Mouse (Mus musculus) naive thymus-derived CD4-positive, alpha-beta T cell, adult 5 months (primary cell): ENCODE results near the gene Lrrc42. TPM values are rescaled to one million over a fixed set of nuclear protein-coding genes. Genes with fewer than 3 reads are reported as not detected.

Experiments used
- polyA plus RNA-seq: library from polyadenylated mRNA; unstranded; fragments of 100-300 nt; shearing (Covaris generic); gene quantifications from one replicate; pipeline ENCODE4 v1.2.1, GENCODE M21; 2017

Gene Lrrc42
- 37.1 TPM for polyA plus RNA-seq

GRCm38 (mm10) chr4:107253125-107254091 lies at the start of gene Lrrc42, which contains the start of gene Hspb11:
Gene Lrrc42, minus strand, starts transcription at chr4:107253532.
Gene Hspb11, plus strand, starts transcription at chr4:107253593.

DNA sequence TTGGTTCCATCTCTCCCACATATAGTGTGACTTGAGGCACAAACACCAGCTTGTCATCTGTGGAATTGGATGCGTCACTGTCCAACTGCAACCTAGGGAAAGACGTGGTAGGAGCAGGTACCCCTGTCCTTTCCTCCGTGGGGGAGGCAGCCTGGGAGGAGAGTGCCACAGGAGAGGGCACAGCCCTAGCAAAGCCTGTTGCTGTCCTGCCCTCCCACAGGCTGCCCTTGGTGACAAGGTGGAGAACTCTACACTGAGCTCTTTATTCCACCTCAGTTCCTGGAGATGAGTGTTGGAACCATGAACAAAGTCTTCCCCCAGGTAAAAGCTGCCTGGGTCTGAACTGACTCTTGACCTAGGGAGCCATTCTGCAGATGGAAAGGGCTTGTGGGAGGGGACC lies 44.5 kb downstream of the Lrrc42 start, which contains the start of gene Ldlrad1:
Ldlrad1 (plus strand) TSS at position 301 of the 400 bp plus-strand sequence.

Other genes with a start within 250 kb of the Lrrc42 start
- gene Mrpl37, start 186.7 kb downstream of the Lrrc42 start, polyA plus RNA-seq: 54.3 TPM
- 11.6 TPM for gene Cyb5rl, start 186.5 kb downstream of the Lrrc42 start, polyA plus RNA-seq
- gene Cdcp2, start 156.6 kb downstream of the Lrrc42 start, polyA plus RNA-seq: not detected
- 349 TPM for gene Tmem59, start 75.1 kb downstream of the Lrrc42 start, polyA plus RNA-seq
- gene Tceanc2, start 74.4 kb downstream of the Lrrc42 start, polyA plus RNA-seq: 26.6 TPM
- not detected for gene Ldlrad1, start 44.4 kb downstream of the Lrrc42 start, polyA plus RNA-seq
- gene Hspb11, start 61 bp upstream of the Lrrc42 start, polyA plus RNA-seq: 24.7 TPM
- not detected for gene Dio1, start 53.6 kb upstream of the Lrrc42 start, polyA plus RNA-seq
- gene Yipf1, start 60.8 kb upstream of the Lrrc42 start, polyA plus RNA-seq: 50.9 TPM
- 11.8 TPM for gene Ndc1, start 114.3 kb upstream of the Lrrc42 start, polyA plus RNA-seq
- gene Glis1, start 181.1 kb upstream of the Lrrc42 start, polyA plus RNA-seq: 0.29 TPM